Comparison of ENCODE assay signal across 9 mouse cellular contexts in the genomic region with DNA sequence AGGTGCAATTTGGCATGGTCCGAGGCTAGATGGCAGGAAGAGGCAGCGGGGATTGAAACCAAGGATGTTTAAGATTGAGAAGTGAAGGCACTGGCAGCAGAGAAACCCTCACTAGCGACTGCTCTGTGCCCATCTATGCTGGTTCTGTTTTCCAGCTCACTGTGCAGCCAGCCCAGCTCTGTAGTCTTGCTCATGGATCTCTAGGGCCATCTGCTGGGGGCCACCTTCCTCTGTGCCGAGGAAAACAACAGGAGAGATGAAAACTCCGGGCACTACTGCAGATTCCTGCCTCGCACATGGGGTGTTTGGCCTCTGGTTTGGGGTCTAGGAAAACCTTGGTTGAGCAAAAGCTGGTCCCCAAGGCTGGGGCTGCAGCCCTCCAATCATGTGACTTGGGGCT. TPM values are rescaled to one million over a fixed set of nuclear protein-coding genes. Genes with fewer than 3 reads are reported as not detected.
DNase-seq lines count a peak whose midpoint lies in the region; ATAC-seq and TF ChIP-seq lines count a peak whose summit lies in the region.
"Had no signal": no experiment of that assay in that cellular context is flagged by ENCODE, and none has a peak within 500 bp of the region (broad histone marks: within the 10 kb centered on the region; RNA-seq: fewer than 3 reads in every experiment).

No protein-coding gene starts in this region.

- H3K27me3 ChIP-seq in G1E (ENCODE audit: insufficient read depth, low read length) = no peaks in the 10 kb centered on the region
- no peaks in the 10 kb centered on the region for H3K27me3 ChIP-seq in kidney, embryonic 16.5 days (ENCODE audit: insufficient read depth, low read length)
- H3K27me3 ChIP-seq in liver, embryonic 12.5 days (replicated peaks) = no peaks in the 10 kb centered on the region

- no peak overlapping the region for H3K4me3 ChIP-seq in G1E (ENCODE audit: low read depth, low read length)
- H3K4me3 ChIP-seq in kidney, embryonic 16.5 days (ENCODE audit: low read length) = no peak overlapping the region
- no peak overlapping the region for H3K4me3 ChIP-seq in liver, embryonic 12.5 days
- H3K4me3 ChIP-seq: myocyte had no signal

- ATAC-seq in G1E (ENCODE audit: extremely low read depth, insufficient number of reproducible peaks, low FRiP score, poor library complexity, severe bottlenecking) = no peak
- peak; percentile 32; the same call in 1 of the 2 replicates for ATAC-seq in kidney, embryonic 16.5 days (ENCODE audit: low FRiP score, low TSS enrichment)
- peak; percentile 51; the same call in 1 of the 2 replicates for ATAC-seq in liver, embryonic 12.5 days

- peaks cover 12% of the 10 kb centered on the region for H3K4me1 ChIP-seq in G1E (ENCODE audit: insufficient read depth, low read depth, low read length)
- H3K4me1 ChIP-seq in kidney, embryonic 16.5 days (ENCODE audit: insufficient read depth, low read length) = peaks cover 36% of the 10 kb centered on the region
- peaks cover 49% of the 10 kb centered on the region for H3K4me1 ChIP-seq in liver, embryonic 12.5 days

- no peaks in the 10 kb centered on the region; the same call in 1 of the 2 replicates for H3K9me3 ChIP-seq in G1E (replicated peaks)
- H3K9me3 ChIP-seq in kidney, embryonic 16.5 days (ENCODE audit: low read length) = no peaks in the 10 kb centered on the region
- H3K9me3 ChIP-seq in liver, embryonic 12.5 days (replicated peaks) = no peaks in the 10 kb centered on the region

- H3K4me2 ChIP-seq in kidney, embryonic 16.5 days (replicated peaks; ENCODE audit: low read depth, low read length) = no peak overlapping the region
- H3K4me2 ChIP-seq in liver, embryonic 12.5 days = no peak overlapping the region

- peak; percentile 10; the same call in 1 of the 2 replicates for TF ChIP-seq CTCF in G1E (IDR thresholded peaks at IDR 0.05; ENCODE audit: low read depth, low read length)

- no peak overlapping the region for H3K9ac ChIP-seq in kidney, embryonic 16.5 days (replicated peaks; ENCODE audit: low read length)
- no peak overlapping the region for H3K9ac ChIP-seq in liver, embryonic 12.5 days

- no peak overlapping the region for H3K27ac ChIP-seq in kidney, embryonic 16.5 days (ENCODE audit: low read length)
- H3K27ac ChIP-seq in liver, embryonic 12.5 days = peak overlapping the region; percentile 66

- 29% methylated on average over 6 of the region's 6 CpGs for WGBS in kidney, embryonic 16.5 days
- WGBS in liver, embryonic 12.5 days (ENCODE audit: insufficient replicate concordance) = 49% methylated on average over 6 of the region's 6 CpGs

- peaks cover 89% of the 10 kb centered on the region for H3K36me3 ChIP-seq in G1E (replicated peaks)
- 0 out of 2 replicates have a peak, but pooled peaks cover 6% of the 10 kb centered on the region for H3K36me3 ChIP-seq in kidney, embryonic 16.5 days (ENCODE audit: insufficient read depth, low read length)
- peaks cover 24% of the 10 kb centered on the region for H3K36me3 ChIP-seq in liver, embryonic 12.5 days

- peak; percentile 73 to 74 for DNase-seq in B cell, adult 2 months
- no peak for DNase-seq in G1E (ENCODE audit: low spot score)
- peak; percentile 70 for DNase-seq in cerebellum, adult 9-11 months
- peak; percentile 57 to 63 for DNase-seq in gastrocnemius, postnatal 36 days
- peak; percentile 66 for DNase-seq in retina, embryonic 14.5 days (ENCODE audit: low spot score)
- DNase-seq in urinary bladder, postnatal 14 days (ENCODE audit: low spot score) = peak; percentile 73

- intact Hi-C loops in gastrocnemius, postnatal 36 days (cut with DNase I) = loop anchor here (1.0 kb wide), 1 partner anchor 56 kb away; no protein-coding TSS in a partner anchor

RNA-seq across cellular contexts. Expression of a gene that starts 20.6 kb away (rescaled TPM):
- total RNA-seq in G1E (2014; fragmentation: Nextera tagmentation) (73.5 and 108 TPM in 2 replicates), G1E (2017) (73.8 and 84.8 TPM in 2 replicates)
- 33.4 and 60.6 TPM in 2 replicates for polyA plus RNA-seq in G1E (2012)
- total RNA-seq in gastrocnemius, postnatal 36 days (2021) = 1 to 10 TPM; 7.8 to 8.6 TPM
- polyA plus RNA-seq in kidney, embryonic 16.5 days (2015; fragmentation: Nextera tagmentation; extraction: Ambion mirVana) = 11.2 and 11.4 TPM in 2 replicates
- polyA plus RNA-seq in liver, embryonic 12.5 days (2016; fragmentation: Nextera tagmentation; extraction: Ambion mirVana) = 134 and 136 TPM in 2 replicates
